Mouse (Mus musculus): Measurements from ENCODE around the gene Fgd2. TPM values are rescaled to one million over a fixed set of nuclear protein-coding genes. Genes with fewer than 3 reads are reported as not detected.

Fgd2 gene
- polyA plus RNA-seq, 1 experiment, result not detected

- peak; percentile 98 for TF ChIP-seq CTCF (IDR thresholded peaks at IDR 0.05; ENCODE audit: insufficient read depth, low read depth, low read length)
- no peak for TF ChIP-seq POLR2A (IDR thresholded peaks at IDR 0.05; ENCODE audit: insufficient read depth, low read depth, low read length)
- 11% methylated on average over 5 of the region's 5 CpGs for WGBS
- Histone ChIP-seq H3K4me3 (ENCODE audit: insufficient read depth, low read depth, low read length) (no peak overlapping the region), H3K27ac (ENCODE audit: insufficient read depth, low read depth, low read length) (no peak overlapping the region), H3K4me1 (ENCODE audit: control insufficient read depth, insufficient read depth, low read length) (no peaks in the 10 kb centered on the region)
Measured at GRCm38 (mm10) chr17:29370984-29371723, 10.4 kb downstream of the Fgd2 start.

GRCm38 (mm10) chr17:29375871-29376270, 15.2 kb downstream of the Fgd2 start:
- 89% methylated on average over 10 of the region's 10 CpGs for WGBS
- H3K4me3 ChIP-seq (ENCODE audit: insufficient read depth, low read depth, low read length), result no peak overlapping the region
- H3K27ac ChIP-seq (ENCODE audit: insufficient read depth, low read depth, low read length), result no peak overlapping the region
- no peak for TF ChIP-seq POLR2A (IDR thresholded peaks at IDR 0.05; ENCODE audit: insufficient read depth, low read depth, low read length)
- TF ChIP-seq CTCF (IDR thresholded peaks at IDR 0.05; ENCODE audit: insufficient read depth, low read depth, low read length), result no peak
- no peaks in the 10 kb centered on the region for H3K4me1 ChIP-seq (ENCODE audit: control insufficient read depth, insufficient read depth, low read length)

GRCm38 (mm10) chr17:29378056-29378455, 17.3 kb downstream of the Fgd2 start:
- Histone ChIP-seq H3K4me3 (ENCODE audit: insufficient read depth, low read depth, low read length) (no peak overlapping the region), H3K4me1 (ENCODE audit: control insufficient read depth, insufficient read depth, low read length) (no peaks in the 10 kb centered on the region), H3K27ac (ENCODE audit: insufficient read depth, low read depth, low read length) (no peak overlapping the region)
- TF ChIP-seq POLR2A (IDR thresholded peaks at IDR 0.05; ENCODE audit: insufficient read depth, low read depth, low read length), result no peak
- 80% methylated on average over 8 of the region's 8 CpGs for WGBS

- Histone ChIP-seq H3K4me3 (ENCODE audit: insufficient read depth, low read depth, low read length) (no peak overlapping the region), H3K4me1 (ENCODE audit: control insufficient read depth, insufficient read depth, low read length) (no peaks in the 10 kb centered on the region), H3K27ac (ENCODE audit: insufficient read depth, low read depth, low read length) (no peak overlapping the region)
- 83% methylated on average over 4 of the region's 4 CpGs for WGBS
- no peak for TF ChIP-seq CTCF (IDR thresholded peaks at IDR 0.05; ENCODE audit: insufficient read depth, low read depth, low read length)
Measured at GRCm38 (mm10) chr17:29380241-29380640, 19.5 kb downstream of the Fgd2 start.

- Histone ChIP-seq H3K27ac (ENCODE audit: insufficient read depth, low read depth, low read length) (no peak overlapping the region), H3K4me3 (ENCODE audit: insufficient read depth, low read depth, low read length) (no peak overlapping the region), H3K4me1 (ENCODE audit: control insufficient read depth, insufficient read depth, low read length) (no peaks in the 10 kb centered on the region; the same call in 1 of the 2 replicates)
- no peak; the same call in 1 of the 2 replicates for TF ChIP-seq CTCF (IDR thresholded peaks at IDR 0.05; ENCODE audit: insufficient read depth, low read depth, low read length)
- no peak for TF ChIP-seq POLR2A (IDR thresholded peaks at IDR 0.05; ENCODE audit: insufficient read depth, low read depth, low read length)
- 35% methylated on average over 7 of the region's 7 CpGs for WGBS
Measured at GRCm38 (mm10) chr17:29381472-29381871, 20.8 kb downstream of the Fgd2 start.

- WGBS, result 53% methylated on average over 11 of the region's 11 CpGs
- TF ChIP-seq CTCF (IDR thresholded peaks at IDR 0.05; ENCODE audit: insufficient read depth, low read depth, low read length) (no peak), POLR2A (IDR thresholded peaks at IDR 0.05; ENCODE audit: insufficient read depth, low read depth, low read length) (no peak)
- no peak overlapping the region for H3K4me3 ChIP-seq (ENCODE audit: insufficient read depth, low read depth, low read length)
- H3K27ac ChIP-seq (ENCODE audit: insufficient read depth, low read depth, low read length), result no peak overlapping the region
- no peaks in the 10 kb centered on the region; the same call in 1 of the 2 replicates for H3K4me1 ChIP-seq (ENCODE audit: control insufficient read depth, insufficient read depth, low read length)
Measured at GRCm38 (mm10) chr17:29382417-29382816, 21.7 kb downstream of the Fgd2 start.

- no peak overlapping the region for H3K4me3 ChIP-seq (ENCODE audit: insufficient read depth, low read depth, low read length)
- 91% methylated on average over 9 of the region's 9 CpGs for WGBS
- H3K4me1 ChIP-seq (ENCODE audit: control insufficient read depth, insufficient read depth, low read length), result peaks cover under 1% of the 10 kb centered on the region; the same call in 1 of the 2 replicates
- no peak for TF ChIP-seq POLR2A (IDR thresholded peaks at IDR 0.05; ENCODE audit: insufficient read depth, low read depth, low read length)
- TF ChIP-seq CTCF (IDR thresholded peaks at IDR 0.05; ENCODE audit: insufficient read depth, low read depth, low read length), result no peak
- no peak overlapping the region for H3K27ac ChIP-seq (ENCODE audit: insufficient read depth, low read depth, low read length)
Measured at GRCm38 (mm10) chr17:29383923-29384322, 23.2 kb downstream of the Fgd2 start.

GRCm38 (mm10) chr17:29384850-29385438, 24.2 kb downstream of the Fgd2 start:
- H3K4me3 ChIP-seq (ENCODE audit: insufficient read depth, low read depth, low read length), result no peak overlapping the region
- TF ChIP-seq CTCF (IDR thresholded peaks at IDR 0.05; ENCODE audit: insufficient read depth, low read depth, low read length), result no peak
- no peak for TF ChIP-seq POLR2A (IDR thresholded peaks at IDR 0.05; ENCODE audit: insufficient read depth, low read depth, low read length)
- peaks cover 4% of the 10 kb centered on the region; the same call in 1 of the 2 replicates for H3K4me1 ChIP-seq (ENCODE audit: control insufficient read depth, insufficient read depth, low read length)
- WGBS, result 46% methylated on average over 5 of the region's 5 CpGs
- H3K27ac ChIP-seq (ENCODE audit: insufficient read depth, low read depth, low read length), result no peak overlapping the region

GRCm38 (mm10) chr17:29385746-29386145, 25.0 kb downstream of the Fgd2 start:
- TF ChIP-seq CTCF (IDR thresholded peaks at IDR 0.05; ENCODE audit: insufficient read depth, low read depth, low read length), result no peak
- no peak for TF ChIP-seq POLR2A (IDR thresholded peaks at IDR 0.05; ENCODE audit: insufficient read depth, low read depth, low read length)
- 78% methylated on average over 6 of the region's 6 CpGs for WGBS
- Histone ChIP-seq H3K4me1 (ENCODE audit: control insufficient read depth, insufficient read depth, low read length) (peaks cover 4% of the 10 kb centered on the region; the same call in 1 of the 2 replicates), H3K4me3 (ENCODE audit: insufficient read depth, low read depth, low read length) (no peak overlapping the region), H3K27ac (ENCODE audit: insufficient read depth, low read depth, low read length) (no peak overlapping the region)
